Mouse (Mus musculus) layer of hippocampus, adult 2 months (tissue): ENCODE measurements around the gene Rgs11. TPM values are rescaled to one million over a fixed set of nuclear protein-coding genes. Genes with fewer than 3 reads are reported as not detected.
A peak's percentile ranks its signal among the peaks of the same experiment; 100 is the strongest.
"Not testable (repeated sequence)": the region's sequence is repeated elsewhere in the genome, so short reads cannot be mapped to it uniquely, and the experiment has no call there.

Experiments
- DNase-seq, 2 experiments: peaks; one replicate each; pipeline ENCODE4 v3.0.0; 2022; ENCODE audit warnings: low spot score in 2 of 2
- H3K27ac ChIP-seq: fragments of 200-600 bp; 2 replicates; pipeline ENCODE4 v1.8.1; 2022
- H3K4me3 ChIP-seq: fragments of 200-600 bp; 2 replicates; pipeline ENCODE4 v1.8.1; 2022; ENCODE audit warnings: mild to moderate bottlenecking
- CTCF ChIP-seq: fragments of 200-600 bp; conservative IDR thresholded peaks from 2 replicates; pipeline ENCODE4 v1.8.1; 2022; ENCODE audit warnings: antibody characterized with exemption, mild to moderate bottlenecking, moderate library complexity
- long read RNA-seq, 2 experiments: library from polyadenylated mRNA; stranded (forward); transcript quantifications; one replicate each; pipeline ENCODE4 v2.0.0; 2021; ENCODE audit warnings: borderline mapping rate in 2 of 2
- total RNA-seq, 2 experiments: library from RNA; stranded (reverse); gene quantifications; 2 replicates each; pipeline ENCODE4 v1.2.3; 2021

Gene Rgs11
- 10 to 100 TPM; 49.2 to 56.9 TPM for total RNA-seq
- long read RNA-seq, experiment 1, partial matches to known transcripts = 6 of 54 reads
- long read RNA-seq, experiment 1, other reads (novel, unspliced or antisense) = 46 of 54 reads
- long read RNA-seq, experiment 2, partial matches to known transcripts = 4 of 59 reads
- long read RNA-seq, experiment 2, other reads (novel, unspliced or antisense) = 50 of 59 reads

DNA sequence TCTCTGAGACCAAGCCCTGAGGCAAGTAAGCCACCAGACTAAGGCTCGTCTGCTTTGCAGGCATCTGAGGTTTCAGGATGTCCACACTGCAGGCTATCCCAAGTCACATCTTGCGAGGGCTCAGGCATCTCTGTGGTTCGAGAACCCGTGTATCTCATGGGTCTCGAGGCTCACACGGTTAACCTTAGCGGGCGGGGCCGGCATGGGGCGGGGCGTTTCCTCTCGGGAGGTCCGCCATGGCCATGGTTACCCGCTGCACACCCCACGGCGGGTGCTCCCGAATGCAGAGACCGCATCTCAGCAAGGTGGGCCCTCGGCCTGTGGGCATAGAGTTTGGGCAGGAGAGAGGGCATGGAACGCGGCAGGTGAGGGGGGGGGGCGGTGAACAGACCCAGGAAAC, at the start of gene Rgs11:
Rgs11 (plus strand) TSS at position 215 of the 400 bp plus-strand sequence.
- TF ChIP-seq CTCF = no peak
- Histone ChIP-seq H3K4me3 (peak within 1 kb of the TSS; percentile 56), H3K27ac (peak within 1 kb of the TSS; percentile 74)
- peak in 1 of 2 experiments; percentile 37 for DNase-seq

DNA sequence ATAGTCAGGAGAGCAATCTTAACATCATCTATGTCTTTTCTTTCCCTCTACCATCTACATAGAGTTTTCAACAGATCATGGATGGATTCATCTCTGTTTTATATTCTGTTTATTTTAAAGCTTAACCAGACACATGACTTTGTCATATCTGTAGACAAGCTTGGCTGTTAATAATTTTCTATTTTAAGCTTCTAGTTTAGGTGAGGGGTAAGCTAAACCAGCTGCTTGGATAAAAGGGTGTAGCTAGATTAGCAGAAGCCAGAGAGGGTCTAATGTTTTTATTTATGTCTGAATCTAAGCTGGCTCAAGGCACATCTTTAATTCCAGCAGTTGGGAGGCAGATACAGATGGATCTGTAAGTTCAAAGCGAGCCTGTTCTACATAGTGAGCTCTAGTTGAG, 40.0 kb upstream of the Rgs11 start:
- TF ChIP-seq CTCF = no peak
- Histone ChIP-seq H3K27ac (no peak overlapping the region), H3K4me3 (no peak overlapping the region)
- no peak for DNase-seq

DNA sequence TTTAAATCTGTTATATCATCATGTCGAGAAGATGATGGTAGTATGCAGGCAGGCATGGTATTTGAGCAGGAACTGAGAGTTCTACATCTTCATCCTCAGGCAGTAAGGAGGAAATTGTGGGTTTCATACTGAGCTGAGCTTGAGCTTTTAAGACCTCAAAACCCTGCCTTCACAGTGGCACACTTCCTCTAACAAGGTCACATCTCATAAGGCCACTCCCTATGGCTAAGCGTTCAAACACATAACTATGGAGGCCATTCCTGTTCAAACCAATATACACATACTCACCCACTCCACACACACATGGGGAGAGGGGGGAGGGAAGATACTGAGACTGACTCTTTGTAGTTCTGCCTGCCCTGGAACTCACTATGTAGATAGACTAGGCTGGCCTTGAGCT, 34.7 kb upstream of the Rgs11 start:
- Histone ChIP-seq H3K4me3 (no peak overlapping the region), H3K27ac (no peak overlapping the region)
- TF ChIP-seq CTCF = no peak
- DNase-seq = no peak

DNA sequence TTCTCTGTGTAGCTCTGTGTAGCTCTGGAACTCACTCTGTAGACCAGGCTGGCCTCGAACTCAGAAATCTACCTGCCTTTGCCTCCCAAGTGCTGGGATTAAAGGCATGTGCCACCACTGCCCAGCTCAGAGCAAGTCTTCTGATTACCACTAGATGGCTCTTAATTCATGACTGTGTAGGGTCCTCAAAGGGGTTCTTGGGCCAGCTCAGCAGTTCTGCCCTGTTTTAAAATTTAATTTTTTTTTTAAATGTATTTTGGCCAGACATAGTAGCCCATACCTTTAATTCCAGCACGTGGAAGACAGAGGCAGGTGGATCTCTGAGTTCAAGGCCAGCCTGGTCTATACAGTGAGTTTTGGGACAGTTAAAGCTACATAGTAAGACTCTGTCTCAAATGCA, 27.5 kb upstream of the Rgs11 start:
- not testable (repeated sequence) for H3K27ac ChIP-seq, DNase-seq, H3K4me3 ChIP-seq
- peak; percentile 68 for TF ChIP-seq CTCF

DNA sequence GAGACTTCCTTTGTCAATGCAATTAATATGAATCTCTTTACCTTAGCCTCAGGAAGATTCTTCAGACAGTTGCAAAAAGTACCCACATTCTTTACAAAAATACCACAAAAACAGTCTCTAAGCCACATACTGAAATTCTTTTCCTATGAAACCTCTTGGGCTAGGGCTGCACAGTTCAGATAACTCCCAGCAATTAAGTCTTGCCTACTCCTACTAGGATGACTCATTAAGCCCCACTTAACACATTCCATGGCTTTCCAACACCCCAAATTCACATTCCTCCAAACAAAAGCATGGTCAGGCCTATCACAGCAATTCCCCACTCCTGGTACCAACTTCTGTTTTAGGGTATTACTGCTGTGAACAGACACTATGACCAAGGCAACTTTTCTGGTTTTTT, 24.1 kb upstream of the Rgs11 start:
- H3K27ac ChIP-seq = no peak overlapping the region
- H3K4me3 ChIP-seq = no peak overlapping the region
- no peak for DNase-seq
- no peak for TF ChIP-seq CTCF

DNA sequence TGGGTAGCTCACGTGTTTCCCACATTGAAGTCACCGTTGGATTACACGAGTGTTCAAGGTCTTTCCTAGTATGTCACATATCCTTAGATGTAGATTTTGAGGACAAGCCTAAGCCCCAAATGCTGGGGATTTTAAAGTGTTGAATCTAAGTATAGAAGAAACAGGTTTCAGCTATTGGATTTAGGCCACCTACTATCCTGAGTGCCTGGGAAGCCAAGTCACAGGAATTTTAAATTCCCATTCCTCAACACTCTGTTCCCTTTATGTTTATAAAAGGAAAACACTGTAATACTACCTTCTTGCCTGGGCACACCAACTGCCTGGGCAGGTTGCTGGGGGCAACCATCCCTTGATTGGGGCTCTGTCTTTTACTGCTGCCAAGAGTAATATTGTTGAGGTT, 21.6 kb upstream of the Rgs11 start:
- peak overlapping the region; percentile 29; the same call in 1 of the 2 replicates for H3K27ac ChIP-seq
- no peak for TF ChIP-seq CTCF
- no peak overlapping the region for H3K4me3 ChIP-seq
- DNase-seq = no peak

DNA sequence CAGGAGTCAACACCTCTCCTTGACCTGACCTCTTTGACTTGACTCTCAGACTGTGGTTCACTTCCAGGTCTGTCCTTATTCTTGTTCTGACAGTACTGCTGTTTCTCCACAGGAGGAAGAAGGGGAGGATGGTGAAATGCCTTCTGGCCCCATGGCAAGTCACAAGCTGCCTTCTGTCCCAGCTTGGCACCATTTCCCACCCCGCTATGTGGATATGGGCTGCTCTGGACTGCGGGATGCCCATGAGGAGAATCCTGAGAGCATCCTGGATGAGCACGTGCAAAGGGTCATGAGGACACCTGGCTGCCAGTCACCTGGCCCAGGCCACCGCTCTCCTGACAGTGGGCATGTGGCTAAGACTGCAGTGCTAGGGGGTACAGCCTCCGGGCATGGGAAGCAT, 15.2 kb upstream of the Rgs11 start:
- H3K27ac ChIP-seq = no peak overlapping the region
- no peak for DNase-seq
- no peak for TF ChIP-seq CTCF
- no peak overlapping the region for H3K4me3 ChIP-seq

DNA sequence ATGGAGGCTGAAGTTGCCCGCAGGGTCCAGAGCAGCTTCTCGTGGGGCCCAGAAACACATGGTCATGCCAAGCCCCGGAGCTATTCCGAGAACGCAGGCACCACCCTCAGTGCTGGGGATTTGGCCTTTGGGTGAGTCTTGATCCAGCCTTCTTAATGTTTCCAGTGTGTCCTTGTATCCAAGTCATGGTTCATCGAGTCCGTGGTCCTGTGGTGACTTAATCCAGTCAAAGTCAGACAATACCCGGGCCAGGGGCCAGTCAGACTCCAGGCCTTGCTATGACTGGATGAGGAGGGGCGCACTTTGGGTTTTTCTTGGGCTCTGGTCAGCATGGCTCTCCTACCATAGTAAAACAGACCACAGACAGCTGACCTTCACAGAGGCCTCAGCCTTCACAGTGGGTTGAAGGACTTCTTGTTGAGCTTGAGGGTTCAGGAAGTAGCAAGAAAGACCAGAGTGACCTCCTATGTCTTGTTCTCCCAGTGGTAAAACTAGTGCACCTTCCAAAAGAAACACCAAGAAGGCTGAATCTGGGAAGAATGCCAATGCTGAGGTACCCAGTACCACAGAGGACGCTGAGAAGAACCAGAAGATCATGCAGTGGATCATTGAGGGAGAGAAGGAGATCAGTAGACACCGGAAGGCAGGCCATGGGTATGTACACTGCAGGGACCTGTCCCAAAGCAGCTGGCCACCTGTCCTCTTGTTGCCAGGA, 14.5 kb upstream of the Rgs11 start:
- Histone ChIP-seq H3K4me3 (no peak overlapping the region), H3K27ac (no peak overlapping the region)
- TF ChIP-seq CTCF = no peak
- DNase-seq = no peak

DNA sequence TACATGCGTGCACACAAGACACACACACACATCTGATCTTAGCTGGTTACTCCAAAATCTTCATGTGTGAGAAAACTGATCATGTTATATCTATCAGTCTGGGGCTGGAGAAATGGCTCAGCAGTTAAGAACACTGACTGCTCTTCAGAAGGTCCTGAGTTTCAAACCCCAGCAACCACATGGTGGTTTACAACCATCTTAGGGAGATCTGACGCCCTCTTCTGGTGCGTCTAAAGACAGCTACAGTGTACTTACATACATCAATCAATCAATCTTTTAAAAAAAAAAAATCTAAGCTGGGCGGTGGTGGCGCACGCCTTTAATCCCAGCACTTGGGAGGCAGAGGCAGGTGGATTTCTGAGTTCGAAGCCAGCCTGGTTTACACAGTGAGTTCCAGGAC, 11.3 kb upstream of the Rgs11 start:
- not testable (repeated sequence) for DNase-seq, H3K27ac ChIP-seq, H3K4me3 ChIP-seq
- peak; percentile 28; the same call in 1 of the 2 replicates for TF ChIP-seq CTCF

DNA sequence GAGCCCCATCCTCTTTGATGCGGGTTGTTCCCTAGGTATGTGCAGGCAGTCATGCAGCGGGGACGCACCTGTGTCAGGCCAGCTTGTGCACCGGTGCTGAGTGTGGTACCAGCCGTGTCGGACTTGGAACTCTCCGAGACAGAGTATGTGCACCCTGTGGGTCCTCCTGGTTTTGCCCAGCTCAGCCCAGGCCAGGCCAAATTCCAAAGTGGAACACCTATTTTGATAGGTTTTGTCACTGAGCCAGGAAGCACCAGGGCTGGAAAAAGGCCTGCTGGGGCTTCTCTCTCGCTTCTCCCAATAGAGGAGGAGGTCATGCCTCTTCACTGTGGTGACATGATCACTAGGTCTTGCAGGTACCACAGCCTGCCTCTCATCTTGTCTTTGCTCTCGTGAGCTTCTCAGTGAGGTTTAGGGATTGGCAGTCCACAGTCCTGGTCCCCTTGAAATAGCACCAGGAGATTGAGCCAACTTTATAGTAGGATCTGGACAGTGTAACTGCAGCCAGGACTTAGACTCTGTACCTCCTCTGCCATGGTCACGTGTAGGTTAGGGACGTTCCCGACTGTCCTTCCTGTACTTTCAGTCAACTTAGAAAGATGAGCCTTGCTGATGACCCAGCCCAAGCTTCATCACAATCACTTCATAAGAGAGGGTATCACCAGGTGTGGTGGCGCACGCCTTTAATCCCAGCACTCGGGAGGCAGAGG, 10.1 kb upstream of the Rgs11 start:
- H3K27ac ChIP-seq = no peak overlapping the region
- no peak overlapping the region for H3K4me3 ChIP-seq
- DNase-seq = no peak
- no peak for TF ChIP-seq CTCF

DNA sequence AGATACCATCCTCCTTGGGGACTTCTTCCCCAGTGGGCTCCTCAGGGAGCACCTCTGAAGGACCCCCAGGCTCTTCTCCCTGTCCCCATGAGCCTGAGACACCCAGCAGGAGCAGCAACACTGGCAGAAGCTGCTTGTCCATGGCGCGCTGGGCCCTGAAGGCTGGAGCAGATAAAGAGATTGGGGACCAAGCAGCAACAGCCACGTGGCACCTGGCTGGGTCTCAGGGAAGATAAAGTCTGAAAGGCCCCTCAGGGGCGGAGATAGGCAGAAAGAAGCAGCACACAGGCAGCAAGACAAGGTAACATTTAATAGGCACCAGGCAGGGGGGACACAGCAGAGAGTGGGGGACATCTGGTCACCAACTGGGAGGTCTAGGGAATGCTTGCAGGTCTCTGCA, 3.9 kb upstream of the Rgs11 start, which contains the start of gene Pdia2:
Pdia2 (minus strand) TSS at position 196 of the 400 bp plus-strand sequence.
- H3K4me3 ChIP-seq = no peak within 1 kb of the TSS
- H3K27ac ChIP-seq = no peak within 1 kb of the TSS
- TF ChIP-seq CTCF = no peak
- no peak for DNase-seq

DNA sequence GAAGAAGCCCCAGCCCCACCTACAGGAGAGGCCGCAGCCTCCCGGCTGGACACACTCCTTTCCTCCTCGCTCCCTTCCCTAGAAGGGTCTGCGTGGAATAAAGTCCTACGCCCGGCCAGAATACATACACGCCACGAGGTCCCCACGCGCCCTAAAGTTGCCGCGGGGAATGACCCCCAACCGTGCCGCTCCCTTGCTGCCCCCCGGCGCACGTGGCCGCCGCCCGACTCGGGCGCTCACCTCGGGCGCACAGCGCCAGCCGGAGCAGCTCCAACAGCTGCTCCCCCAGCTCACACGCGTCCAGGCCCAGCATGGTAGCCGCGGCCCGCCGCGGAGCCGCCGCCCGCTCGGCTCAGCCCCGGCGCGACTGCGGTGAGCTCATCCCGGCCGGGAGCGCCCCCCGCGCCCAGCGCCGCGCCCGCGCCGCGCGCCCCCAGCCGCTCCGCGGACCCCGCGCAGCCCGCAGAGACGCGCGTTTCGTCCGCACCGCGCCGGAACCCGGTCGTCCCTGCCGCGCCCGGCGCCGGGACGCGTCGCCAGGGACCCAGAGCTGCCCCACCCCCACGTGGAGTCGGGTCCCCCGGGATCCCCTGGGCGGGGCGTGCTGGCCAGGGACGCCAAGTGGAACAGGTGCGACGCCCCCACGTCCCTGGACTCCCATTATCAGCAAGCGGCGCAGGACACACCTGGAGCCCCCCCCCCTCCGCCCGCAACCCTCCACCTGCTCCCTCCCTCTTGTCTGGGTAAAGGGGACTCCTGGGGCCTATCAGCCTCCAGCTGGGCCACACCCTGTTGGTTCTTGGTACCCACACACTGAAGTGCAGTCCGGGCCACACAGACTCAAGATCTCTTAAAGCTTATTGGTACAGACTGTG, 1.7 kb upstream of the Rgs11 start:
- Histone ChIP-seq H3K4me3 (peak overlapping the region; percentile 64), H3K27ac (peak overlapping the region; percentile 70; the same call in 1 of the 2 replicates)
- TF ChIP-seq CTCF = no peak
- peak in 1 of 2 experiments; percentile 36 for DNase-seq
